Mouse (Mus musculus) B cell, adult 67 days (primary cell): ENCODE measurements around the gene Cacybp. TPM values are rescaled to one million over a fixed set of nuclear protein-coding genes. Genes with fewer than 3 reads are reported as not detected.

ENCODE experiments used
- total RNA-seq, 2 experiments: library from RNA; stranded (reverse); gene quantifications; 4 replicates each; pipeline ENCODE4 v1.2.4; 2023

Cacybp gene
- 10 to 100 TPM; 43.6 to 78.1 TPM for total RNA-seq

DNA sequence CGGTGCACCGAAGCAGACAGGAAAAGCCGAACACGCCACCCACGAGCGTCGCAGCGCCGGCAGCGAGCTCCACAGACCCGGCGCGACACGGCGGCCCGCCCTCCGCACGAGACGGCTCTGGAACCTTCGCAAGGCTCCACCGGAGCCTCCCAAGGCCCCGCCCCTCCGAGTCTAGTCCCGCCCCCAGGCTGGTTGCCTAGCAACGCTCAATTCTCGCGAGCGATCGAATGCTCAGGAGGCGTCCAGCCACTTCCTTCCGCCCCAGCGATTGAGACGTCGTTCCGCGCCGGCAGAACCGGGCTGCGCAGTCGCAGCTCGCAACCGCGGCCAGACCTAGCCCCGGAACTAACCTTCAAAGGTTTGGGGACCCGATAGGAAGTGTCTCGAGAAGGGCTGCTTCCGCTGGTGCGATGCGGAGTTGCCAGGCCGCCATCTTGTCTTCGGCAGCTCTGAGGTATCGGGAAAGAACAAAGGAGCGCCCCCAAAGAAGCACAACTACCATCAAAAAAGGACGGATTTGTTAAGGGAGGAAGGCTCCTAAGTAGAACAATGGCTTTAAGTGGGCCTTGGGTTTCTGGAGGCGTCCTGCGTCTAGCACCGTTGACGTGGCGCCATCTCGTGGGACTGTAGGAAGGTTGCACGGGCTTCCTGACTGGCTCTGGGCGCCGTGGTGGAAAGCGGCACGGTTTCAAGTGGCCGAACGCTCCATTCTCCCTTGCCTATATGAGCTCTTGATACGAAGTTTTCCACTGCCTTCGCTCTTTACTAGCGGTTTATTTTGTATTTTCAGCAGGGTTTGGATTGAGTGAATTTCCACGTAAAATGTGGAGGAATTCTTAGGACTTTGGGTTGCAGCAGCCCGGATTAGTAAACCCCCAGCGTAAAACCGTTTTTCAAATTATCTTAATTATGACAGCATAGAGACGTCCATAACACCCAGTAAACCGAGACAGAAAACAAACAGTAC lies at the start of gene Cacybp:
Gene Cacybp (minus strand): TSS at position 173 of the 967 bp plus-strand sequence.

DNA sequence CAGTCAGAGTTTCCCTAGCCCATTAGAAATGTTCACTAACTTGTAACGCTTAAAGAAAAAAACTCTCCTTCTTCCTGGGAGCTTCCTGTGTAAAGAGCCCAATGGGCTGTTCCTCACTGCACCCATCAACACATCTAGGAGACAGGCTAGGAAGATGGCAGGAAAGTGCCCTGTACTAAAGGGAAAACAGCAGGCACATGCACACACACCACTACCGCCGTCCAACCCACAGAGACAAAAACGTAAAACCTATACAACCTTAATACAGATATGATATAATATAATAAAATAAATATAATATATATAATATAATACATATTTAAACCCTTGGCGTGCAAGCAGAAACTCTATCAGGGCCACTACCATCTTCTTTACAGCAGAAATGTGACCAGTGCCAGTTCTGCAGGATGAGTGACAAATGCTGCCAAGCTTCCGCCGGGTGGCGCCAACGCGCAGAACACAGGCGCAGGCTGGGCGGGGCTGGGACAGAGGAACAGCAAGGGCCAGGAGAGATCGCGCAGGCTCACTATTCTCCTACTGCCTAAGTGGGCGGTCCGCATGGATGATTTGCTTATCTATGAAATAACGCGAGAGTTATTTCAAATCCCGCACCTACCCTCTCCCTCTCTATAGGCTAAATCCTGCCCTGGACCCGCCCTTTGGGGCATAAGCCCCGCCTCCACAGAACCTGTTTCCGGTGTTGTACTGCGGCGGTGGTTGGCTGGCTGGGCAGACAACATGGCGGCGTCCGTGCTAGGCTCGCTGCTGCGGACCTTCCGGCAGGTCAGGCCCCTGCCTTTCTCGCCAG lies 17.9 kb downstream of the Cacybp start, which contains the start of gene Mrps14:
Gene Mrps14 (plus strand): TSS at position 687 of the 808 bp plus-strand sequence.

DNA sequence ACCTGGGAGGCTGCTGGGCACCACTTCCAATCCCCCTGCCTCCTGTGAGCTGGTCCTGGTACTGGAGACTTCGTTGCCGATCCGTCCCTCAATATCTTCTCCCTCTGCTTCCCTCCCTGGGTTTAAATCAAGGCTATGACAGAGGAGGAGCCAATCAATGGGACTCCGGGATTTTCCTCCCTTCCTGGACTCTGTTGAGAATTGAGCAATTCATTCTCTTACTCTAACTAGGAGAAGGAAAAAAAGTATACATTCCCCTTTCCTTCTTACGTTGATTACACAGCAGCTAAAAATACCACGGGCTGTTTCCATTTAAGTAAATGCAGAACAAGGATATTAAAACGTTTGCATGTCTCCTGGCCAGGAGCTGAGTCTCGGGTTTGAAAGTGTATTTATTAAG lies 59.2 kb downstream of the Cacybp start, which contains the start of gene Tnn:
Gene Tnn (minus strand): TSS at position 101 of the 400 bp plus-strand sequence.

Other genes with a start within 250 kb of the Cacybp start
- 100 to 1,000 TPM; 427 to 434 TPM for gene 4930523C07Rik, start 168.5 kb downstream of the Cacybp start, total RNA-seq
- not detected for gene Tnn, start 59.3 kb downstream of the Cacybp start, total RNA-seq
- 10 to 100 TPM; 32.4 to 48.9 TPM for gene Mrps14, start 17.7 kb downstream of the Cacybp start, total RNA-seq